Mouse (Mus musculus) testis, adult 2 months (tissue): ENCODE results near the gene Slc2a10.

Experiments used
- CTCF ChIP-seq: fragments of 200-500 bp; IDR thresholded peaks from 2 replicates; pipeline ENCODE4 v1.5.1; 2012; ENCODE audit warnings: low read depth, mild to moderate bottlenecking, inconsistent platforms, low read length, moderate library complexity; ENCODE audit not compliant: control insufficient read depth, insufficient read depth, insufficient replicate concordance
- POLR2A ChIP-seq: fragments of 200-500 bp; IDR thresholded peaks from 2 replicates; pipeline ENCODE4 v1.6.1; 2012; ENCODE audit warnings: low read depth, mild to moderate bottlenecking, inconsistent platforms, low read length, moderate library complexity; ENCODE audit not compliant: control insufficient read depth

DNA sequence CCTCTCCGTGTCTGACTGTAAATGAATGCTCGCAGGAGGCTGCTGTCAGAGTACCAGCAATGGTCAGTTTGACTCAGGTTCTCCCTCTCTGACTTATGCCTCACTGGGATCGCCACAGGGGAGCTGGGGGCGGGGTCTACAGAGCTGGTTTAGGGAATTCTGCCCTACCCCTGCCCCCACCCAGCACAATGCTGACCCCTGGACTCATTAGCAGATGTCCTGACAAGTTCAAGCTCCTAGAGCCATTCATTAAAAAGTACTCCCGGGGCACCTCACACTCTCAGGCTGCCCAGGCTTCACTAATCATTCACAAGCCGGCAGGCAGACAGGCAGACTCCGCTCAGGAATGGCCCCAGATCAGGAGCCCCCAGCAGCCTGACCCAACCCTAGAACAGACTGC, 43.9 kb upstream of the Slc2a10 start:
- TF ChIP-seq CTCF (no peak), POLR2A (no peak)
